Mouse (Mus musculus) T-helper 1 cell (primary cell): ENCODE measurements around the gene Olfr955.

Source experiments
- in situ Hi-C: fragments of 300-600 bp; cut with MboI, MseI; formaldehyde crosslinking; loops from one replicate; pipeline ENCODE4 v1.15.1; 2025; ENCODE audit warnings: high pct_unique_total_duplicates

Gene Olfr955

DNA sequence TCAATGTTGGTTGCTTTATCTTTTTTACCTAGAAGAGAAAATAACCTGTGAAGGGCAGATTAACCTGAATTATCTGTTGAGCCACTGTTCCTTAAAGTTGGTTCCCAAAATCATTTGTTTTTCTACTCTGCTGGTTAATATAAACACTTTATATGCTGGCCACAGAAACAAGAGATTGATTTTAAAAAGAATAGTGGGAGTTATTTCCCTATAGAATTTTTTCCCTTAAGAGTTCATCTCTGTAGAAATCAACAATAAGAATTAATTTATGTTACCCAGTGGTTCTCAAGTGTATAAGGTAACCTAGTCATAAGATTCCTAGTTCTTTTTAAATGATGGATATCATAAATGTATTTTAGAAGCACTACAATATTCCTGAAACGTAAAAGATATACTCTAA is at the start of gene Olfr955:
Gene Olfr955, minus strand, starts transcription at position 101 of the 400 bp plus-strand sequence.
- in situ Hi-C loops = no loop called here

GRCm38 (mm10) chr9:39518595-39518994 is 46.9 kb upstream of the Olfr955 start:
- in situ Hi-C loops = no loop called here

DNA sequence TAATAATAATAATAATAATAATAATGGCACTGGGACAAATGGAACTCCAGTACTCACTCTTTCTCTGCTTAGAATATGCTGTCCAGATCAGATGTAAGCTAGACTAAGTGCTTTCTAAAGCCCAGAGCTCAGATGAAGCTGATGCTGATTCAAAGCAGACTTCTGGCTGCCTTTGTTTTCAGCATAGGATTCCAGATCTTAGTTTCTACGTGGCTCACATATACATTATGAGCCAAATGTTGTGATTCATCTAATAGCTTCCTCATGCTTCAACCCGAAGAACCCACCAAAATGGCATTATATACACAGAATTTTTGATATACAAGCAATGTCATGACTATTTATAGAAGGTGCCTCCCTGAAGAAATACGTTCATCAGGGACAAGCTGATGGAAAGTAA is 43.8 kb upstream of the Olfr955 start, which contains the start of gene Olfr957:
Gene Olfr957, minus strand, starts transcription at position 279 of the 400 bp plus-strand sequence.
- in situ Hi-C loops = no loop called here

- in situ Hi-C loops = no loop called here
These were observed 37.7 kb upstream of the Olfr955 start for GRCm38 (mm10) chr9:39509412-39509811.

DNA sequence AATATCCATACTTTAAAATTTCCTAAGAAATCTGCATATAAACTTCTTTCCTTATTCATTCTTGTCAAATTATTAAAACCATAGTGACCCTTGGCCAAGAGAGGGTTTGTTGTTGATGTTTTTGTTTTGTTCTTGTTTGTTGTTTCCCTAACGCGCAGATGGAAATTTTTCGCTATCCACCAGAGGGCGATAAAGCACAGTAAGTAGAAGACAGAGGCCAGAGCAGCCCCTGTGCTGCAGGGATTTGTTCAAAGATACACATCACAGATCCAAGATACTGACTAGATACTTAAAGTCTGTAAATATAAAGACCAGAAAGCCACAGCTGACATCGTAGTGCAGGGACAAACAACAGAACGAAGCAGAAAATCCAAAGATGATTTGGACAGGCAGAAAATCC is 37.3 kb upstream of the Olfr955 start:
- in situ Hi-C loops = no loop called here

GRCm38 (mm10) chr9:39493895-39494294 is 22.2 kb upstream of the Olfr955 start, which contains the start of gene Olfr44:
Olfr44 (minus strand) TSS chr9:39493995.
- in situ Hi-C loops = no loop called here

DNA sequence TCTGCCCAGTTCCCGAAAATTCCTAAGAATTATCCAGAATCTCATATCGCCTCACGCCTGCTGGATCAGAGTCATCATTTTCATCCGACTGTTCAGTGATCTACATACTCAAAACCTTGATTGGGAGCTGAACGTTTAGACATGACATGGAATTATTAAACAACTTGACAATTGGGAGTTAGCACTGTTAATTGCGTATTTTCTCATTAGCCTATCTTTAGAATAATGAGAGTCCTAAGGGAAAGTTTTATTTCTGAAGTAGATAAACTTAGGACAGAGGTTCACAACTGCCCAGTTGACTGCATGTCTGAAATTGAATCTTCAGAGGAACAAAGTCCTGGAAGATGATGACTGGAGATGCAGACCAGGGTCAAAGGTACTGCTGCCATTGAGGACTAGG is 15.3 kb downstream of the Olfr955 start, which contains the start of gene Olfr954:
Gene Olfr954, plus strand, starts transcription at position 301 of the 400 bp plus-strand sequence.
- in situ Hi-C loops = no loop called here

- in situ Hi-C loops = no loop called here
These were observed 44.7 kb downstream of the Olfr955 start, which contains the start of gene Olfr952 for GRCm38 (mm10) chr9:39427048-39427447. Olfr952 (minus strand) TSS chr9:39427148.
